Mouse (Mus musculus): ENCODE measurements around the gene Golgb1.

DNA sequence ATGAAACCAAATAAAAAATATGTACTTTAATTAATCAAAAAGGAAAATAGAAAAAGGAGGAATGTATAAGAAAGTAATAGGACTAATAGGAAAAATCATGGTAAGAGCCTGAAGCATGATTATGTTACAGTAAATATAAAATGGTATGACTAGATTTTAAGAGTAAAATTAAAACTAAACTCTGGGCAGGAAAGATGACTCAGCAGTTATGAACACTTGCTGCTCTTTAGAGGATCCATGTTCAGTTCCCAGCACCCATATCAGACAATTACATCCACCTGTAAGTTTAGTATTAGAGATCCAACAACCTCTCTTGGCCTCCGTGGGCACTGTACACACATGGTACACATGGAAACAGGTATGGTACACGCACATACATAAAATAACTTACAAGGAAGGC lies 5.5 kb upstream of the Golgb1 start:
- no peak for TF ChIP-seq CTCF (conservative IDR thresholded peaks at IDR 0.05; ENCODE audit: insufficient read depth, insufficient read length, low read depth, low read length)
- TF ChIP-seq POLR2A (IDR thresholded peaks at IDR 0.05; ENCODE audit: low read depth, low read length) = no peak

Measured in kidney, adult 2 months (tissue).